Mouse (Mus musculus) forebrain, embryonic 14.5 days (tissue): ENCODE data around the gene Cttnbp2nl. TPM values are rescaled to one million over a fixed set of nuclear protein-coding genes. Genes with fewer than 3 reads are reported as not detected.

Experiments used
- ATAC-seq: fragments of 200-750 bp; cut with Nextera tagmentation; 2 replicates; pipeline ENCODE4 v1.8.0; 2017; ENCODE audit warnings: mild to moderate bottlenecking, moderate library complexity
- DNase-seq: peaks from one replicate; pipeline ENCODE4 v3.0.0-alpha.2; 2015; ENCODE audit warnings: low spot score
- H3K27ac ChIP-seq: fragments of 300-500 bp; sonication (generic); 2 replicates; pipeline ENCODE4 v1.5.1; 2014; ENCODE audit warnings: low read depth, mild to moderate bottlenecking, control low read depth, low read length, moderate library complexity
- H3K27me3 ChIP-seq: fragments of 300-500 bp; sonication (generic); replicated peaks from 2 replicates; pipeline ENCODE4 v1.6.1; 2014; ENCODE audit warnings: low read length, control low read depth, mixed read lengths; ENCODE audit not compliant: control insufficient read depth, insufficient read depth
- H3K36me3 ChIP-seq: fragments of 300-500 bp; sonication (generic); 2 replicates; pipeline ENCODE4 v1.6.1; 2014; ENCODE audit warnings: low read length, control low read depth; ENCODE audit not compliant: control insufficient read depth, insufficient read depth
- H3K4me1 ChIP-seq: fragments of 300-500 bp; sonication (generic); 2 replicates; pipeline ENCODE4 v1.6.1; 2014; ENCODE audit warnings: antibody characterized with exemption, low read length, control low read depth; ENCODE audit not compliant: control insufficient read depth, insufficient read depth
- H3K4me2 ChIP-seq: fragments of 300-500 bp; sonication (generic); 2 replicates; pipeline ENCODE4 v1.6.1; 2014; ENCODE audit warnings: mild to moderate bottlenecking, control low read depth, low read length
- H3K4me3 ChIP-seq: fragments of 300-500 bp; sonication (generic); 2 replicates; pipeline ENCODE4 v1.5.1; 2014; ENCODE audit warnings: low read depth, low read length, control low read depth
- H3K9ac ChIP-seq: fragments of 300-500 bp; sonication (generic); 2 replicates; pipeline ENCODE4 v1.6.1; 2014; ENCODE audit warnings: mild to moderate bottlenecking, low read length, control low read depth, moderate library complexity
- H3K9me3 ChIP-seq: fragments of 300-500 bp; sonication (generic); replicated peaks from 2 replicates; pipeline ENCODE4 v1.6.1; 2016; ENCODE audit warnings: low read length, control low read depth, mixed read lengths; ENCODE audit not compliant: control insufficient read depth
- WGBS: fragments of 180-500 bp; shearing (Covaris S2); extraction: QIAGEN DNeasy Blood & Tissue Kit; methylation state at CpG from one replicate; pipeline ENCODE4 v1.1.7; 2014; 5-methylcytosine and 5-hydroxymethylcytosine counted together
- polyA plus RNA-seq: library from polyadenylated mRNA; unstranded; fragments of >200 nt; fragmentation: Nextera tagmentation; extraction: Ambion mirVana; gene quantifications from 2 replicates; pipeline ENCODE4 v1.2.1, GENCODE M21; 2014

Cttnbp2nl gene
- polyA plus RNA-seq, 1 experiment from 2014 or later = 42.8 TPM

DNA sequence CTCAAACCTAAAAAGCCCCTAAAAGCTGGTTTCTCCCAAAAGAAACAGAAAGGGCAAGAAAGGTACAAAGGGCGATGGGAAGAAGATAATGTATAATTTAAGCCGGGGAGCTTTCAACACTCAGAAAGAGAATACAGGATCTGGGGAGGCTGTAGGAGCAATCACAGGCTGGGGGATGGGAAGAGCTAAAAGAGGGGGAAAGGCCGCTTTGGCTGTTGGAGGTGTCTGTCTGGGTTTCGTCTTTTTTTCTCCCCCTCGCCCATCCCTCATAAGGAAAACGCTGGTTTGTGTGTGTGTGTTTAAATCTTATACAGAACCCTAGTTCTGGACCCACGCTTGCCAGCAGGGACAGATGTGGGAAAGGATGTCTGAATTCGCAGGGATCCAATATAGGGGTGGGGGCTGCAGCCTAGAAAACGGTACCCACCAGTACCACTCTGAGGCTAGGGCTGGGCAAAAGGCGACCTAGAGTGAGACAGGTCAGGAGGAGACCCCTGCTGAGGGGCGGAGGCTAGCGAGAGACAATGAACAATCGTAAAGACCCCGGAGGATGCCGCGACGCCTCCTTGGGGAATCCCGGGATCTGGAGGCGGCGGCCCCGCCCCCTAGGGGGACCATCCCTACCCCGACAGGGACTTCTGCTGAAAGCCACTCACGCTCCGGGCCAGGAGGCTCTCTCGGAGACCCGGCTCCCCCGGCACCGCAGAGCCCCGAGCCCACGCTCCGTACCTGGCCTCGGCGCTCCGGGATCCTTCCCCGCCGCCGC is 592 bp downstream of the Cttnbp2nl start:
- peak overlapping the region; percentile 86 for H3K4me3 ChIP-seq
- H3K27me3 ChIP-seq = no peaks in the 10 kb centered on the region
- H3K9ac ChIP-seq = peak overlapping the region; percentile 91
- peak overlapping the region; percentile 90 for H3K27ac ChIP-seq
- DNase-seq = peak; percentile 49
- ATAC-seq = peak; percentile 73
- peak overlapping the region; percentile 74 for H3K4me2 ChIP-seq
- H3K9me3 ChIP-seq = no peaks in the 10 kb centered on the region
- H3K36me3 ChIP-seq = no peaks in the 10 kb centered on the region
- whole genome bisulfite sequencing = 0% methylated on average over 29 of the region's 37 CpGs
- peaks cover 20% of the 10 kb centered on the region for H3K4me1 ChIP-seq

DNA sequence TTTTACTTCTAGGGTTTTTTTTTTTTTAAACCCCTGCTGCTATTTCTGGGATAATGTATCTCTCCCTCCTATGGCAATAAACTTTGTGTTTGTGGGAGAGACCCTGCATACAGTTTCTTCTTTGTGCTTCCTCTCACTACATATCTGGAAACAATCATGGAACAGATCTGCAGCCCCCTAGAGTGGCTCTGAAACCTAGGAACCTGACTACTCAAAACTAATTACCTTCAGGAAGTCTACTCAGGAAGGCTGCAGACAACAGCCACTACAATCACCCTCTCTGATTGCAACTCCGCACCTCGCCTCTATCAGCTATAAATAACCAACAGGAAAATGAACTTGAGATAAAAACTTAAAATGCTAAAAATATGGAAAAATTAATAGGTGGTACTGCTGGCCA is 1.8 kb downstream of the Cttnbp2nl start:
- H3K4me1 ChIP-seq = peaks cover 20% of the 10 kb centered on the region
- no peaks in the 10 kb centered on the region for H3K36me3 ChIP-seq
- no peak for ATAC-seq
- H3K9ac ChIP-seq = peak overlapping the region; percentile 91
- no peak for DNase-seq
- H3K27me3 ChIP-seq = no peaks in the 10 kb centered on the region
- H3K27ac ChIP-seq = no peak overlapping the region
- peak overlapping the region; percentile 86 for H3K4me3 ChIP-seq
- H3K9me3 ChIP-seq = no peaks in the 10 kb centered on the region
- peak overlapping the region; percentile 74 for H3K4me2 ChIP-seq
- 78% methylated on average over 2 of the region's 2 CpGs for WGBS

DNA sequence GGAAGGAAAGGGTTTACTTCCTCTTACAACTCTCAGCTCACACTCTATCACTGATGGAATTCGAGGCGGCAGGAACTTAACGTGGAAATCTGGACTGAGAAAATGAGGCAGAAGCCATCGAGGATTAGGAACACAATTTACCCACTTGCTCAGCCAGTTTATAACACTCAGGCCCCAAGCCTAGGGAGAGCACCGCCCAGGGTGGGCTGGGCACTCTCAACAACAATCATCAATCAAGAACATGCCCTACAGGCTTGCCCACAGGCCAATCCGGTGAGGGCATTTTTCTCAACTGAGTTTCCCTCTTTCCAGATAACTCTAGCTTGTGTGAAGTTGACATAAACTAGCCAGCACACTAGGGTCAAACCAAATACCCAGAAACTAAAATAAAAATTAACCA is 3.1 kb downstream of the Cttnbp2nl start:
- Histone ChIP-seq H3K36me3 (no peaks in the 10 kb centered on the region), H3K9ac (no peak overlapping the region), H3K27ac (no peak overlapping the region), H3K27me3 (no peaks in the 10 kb centered on the region), H3K4me2 (peak overlapping the region; percentile 16; the same call in 1 of the 2 replicates), H3K4me3 (no peak overlapping the region), H3K9me3 (no peaks in the 10 kb centered on the region), H3K4me1 (peaks cover 20% of the 10 kb centered on the region)
- no peak for ATAC-seq
- DNase-seq = no peak
- WGBS = 95% methylated on average over 6 of the region's 6 CpGs

DNA sequence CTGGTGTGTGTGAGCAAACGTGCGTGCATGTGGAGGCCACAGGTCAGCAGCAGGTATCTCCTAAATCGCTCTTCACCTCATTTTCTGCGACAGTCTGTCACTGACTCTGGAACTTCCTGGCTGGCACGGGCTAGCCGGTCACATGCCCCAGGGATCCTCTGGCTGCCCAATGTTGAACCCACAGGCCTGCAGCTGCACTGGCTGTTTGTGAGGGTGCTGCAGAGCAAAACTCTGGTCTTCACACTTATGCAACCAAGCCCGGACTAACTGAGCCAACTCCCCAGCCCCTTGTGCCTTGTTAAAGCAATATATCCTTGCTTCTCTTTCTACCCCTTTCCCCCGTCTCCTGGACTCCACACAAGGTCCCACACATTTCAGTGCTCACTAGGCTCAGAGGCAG is 5.3 kb downstream of the Cttnbp2nl start:
- no peak for DNase-seq
- ATAC-seq = no peak
- Histone ChIP-seq H3K4me1 (peaks cover 19% of the 10 kb centered on the region), H3K27ac (no peak overlapping the region), H3K9me3 (no peaks in the 10 kb centered on the region), H3K4me2 (no peak overlapping the region), H3K27me3 (no peaks in the 10 kb centered on the region), H3K36me3 (no peaks in the 10 kb centered on the region), H3K9ac (no peak overlapping the region), H3K4me3 (no peak overlapping the region)
- 90% methylated on average over 8 of the region's 8 CpGs for WGBS

DNA sequence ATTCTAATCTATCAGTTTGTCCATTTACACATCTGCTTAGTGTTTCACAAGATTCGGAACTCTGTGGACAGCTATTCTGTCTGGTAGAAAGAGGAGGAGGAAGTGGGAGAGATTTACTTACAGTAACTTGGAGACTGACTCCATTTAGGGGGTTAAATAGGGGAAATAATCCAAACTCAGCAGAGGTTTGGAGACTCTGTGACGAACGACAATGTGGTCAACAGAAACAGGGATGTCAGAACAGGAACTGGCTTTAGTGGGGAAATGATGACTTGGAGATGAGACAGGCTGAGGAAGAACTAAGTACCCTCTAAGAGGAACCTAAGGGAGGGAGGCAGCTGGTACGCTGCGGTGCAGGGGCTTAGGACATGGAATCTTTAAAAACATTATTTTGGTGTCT is 6.1 kb downstream of the Cttnbp2nl start:
- H3K4me2 ChIP-seq = no peak overlapping the region
- no peaks in the 10 kb centered on the region for H3K36me3 ChIP-seq
- WGBS = 94% methylated on average over 5 of the region's 5 CpGs
- no peak overlapping the region for H3K9ac ChIP-seq
- H3K27ac ChIP-seq = no peak overlapping the region
- no peak overlapping the region for H3K4me3 ChIP-seq
- DNase-seq (no peak), ATAC-seq (no peak)
- no peaks in the 10 kb centered on the region for H3K27me3 ChIP-seq
- no peaks in the 10 kb centered on the region for H3K9me3 ChIP-seq
- peaks cover 18% of the 10 kb centered on the region for H3K4me1 ChIP-seq

DNA sequence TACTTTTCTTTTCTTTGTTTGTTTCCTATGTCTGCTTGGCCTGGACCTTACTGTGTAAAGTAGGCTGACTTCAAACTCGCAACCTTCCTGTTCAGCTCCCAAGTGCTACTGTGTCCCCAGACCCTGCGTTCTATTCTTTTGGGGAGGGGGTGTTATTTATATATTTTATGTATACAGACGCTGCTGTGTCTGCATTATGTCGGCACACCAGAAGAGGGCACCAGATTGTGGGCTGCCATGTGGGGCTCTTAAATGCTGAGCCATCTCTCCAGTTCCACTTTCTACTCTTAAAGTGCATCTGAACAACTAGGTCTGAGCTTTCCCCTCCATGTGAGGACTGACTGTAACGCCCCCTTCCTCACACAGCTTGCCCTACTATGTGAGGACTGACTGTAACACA is 9.2 kb downstream of the Cttnbp2nl start:
- no peaks in the 10 kb centered on the region for H3K27me3 ChIP-seq
- WGBS = 91% methylated on average over 5 of the region's 5 CpGs
- H3K4me2 ChIP-seq = no peak overlapping the region
- no peaks in the 10 kb centered on the region for H3K36me3 ChIP-seq
- H3K9me3 ChIP-seq = no peaks in the 10 kb centered on the region
- H3K9ac ChIP-seq = no peak overlapping the region
- H3K4me1 ChIP-seq = 0 out of 2 replicates have a peak, but pooled peaks cover 2% of the 10 kb centered on the region
- no peak overlapping the region for H3K4me3 ChIP-seq
- H3K27ac ChIP-seq = no peak overlapping the region
- no peak for ATAC-seq
- DNase-seq = no peak

DNA sequence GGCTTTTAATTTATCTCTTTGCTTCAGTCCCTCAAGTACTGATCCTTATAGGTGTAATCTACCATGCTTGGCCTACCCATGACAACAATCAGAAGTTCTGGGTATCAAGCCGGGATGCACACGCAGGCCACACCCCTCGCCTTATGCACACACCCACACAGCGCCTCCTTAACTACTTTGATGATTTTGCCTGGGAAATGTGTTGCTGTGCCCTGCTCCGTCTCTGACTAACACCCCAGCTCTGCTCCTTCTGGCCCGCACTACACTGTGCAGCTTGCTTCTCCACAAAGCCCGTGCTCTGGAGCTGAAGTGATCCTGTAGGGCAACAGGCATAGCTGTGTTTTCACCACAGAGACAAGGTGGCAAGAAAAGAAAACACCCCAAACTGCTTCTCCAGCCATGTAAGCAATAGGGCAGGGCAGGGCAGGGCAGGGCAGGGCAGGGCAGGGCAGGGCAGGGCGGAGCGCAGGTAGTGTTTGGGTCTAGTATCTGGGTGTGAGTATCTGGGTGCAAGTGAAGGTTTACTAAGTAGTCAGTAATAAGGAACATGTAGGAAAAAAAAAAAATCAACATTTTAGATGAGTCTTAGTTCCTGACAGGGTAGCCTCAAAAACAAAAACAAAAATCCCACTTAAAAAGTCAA is 11.8 kb downstream of the Cttnbp2nl start:
- no peak overlapping the region for H3K27ac ChIP-seq
- no peak overlapping the region for H3K4me3 ChIP-seq
- H3K36me3 ChIP-seq = peaks cover 22% of the 10 kb centered on the region
- H3K9ac ChIP-seq = no peak overlapping the region
- 93% methylated on average over 9 of the region's 9 CpGs for WGBS
- no peaks in the 10 kb centered on the region for H3K9me3 ChIP-seq
- no peak overlapping the region for H3K4me2 ChIP-seq
- 0 out of 2 replicates have a peak, but pooled peaks cover 2% of the 10 kb centered on the region for H3K4me1 ChIP-seq
- ATAC-seq (no peak), DNase-seq (no peak)
- H3K27me3 ChIP-seq = no peaks in the 10 kb centered on the region

DNA sequence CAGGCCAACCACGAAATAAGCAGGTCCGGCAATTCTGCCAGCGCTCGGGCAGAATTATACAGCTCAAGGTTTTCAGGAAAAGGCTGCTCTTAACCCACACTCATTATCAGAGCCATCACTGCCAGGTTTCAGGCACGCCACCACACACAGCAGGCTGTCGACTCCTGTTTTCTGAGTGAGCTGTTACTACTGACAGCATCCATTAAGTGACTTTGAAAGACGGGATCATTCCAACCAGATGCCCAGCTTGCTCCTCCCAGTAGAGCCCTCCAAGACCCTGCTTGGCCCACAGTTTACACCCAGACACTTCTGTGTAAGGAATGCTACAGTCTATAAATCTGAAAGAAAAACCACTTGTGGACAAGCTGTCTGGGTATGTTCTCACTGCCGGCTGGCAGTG is 12.9 kb downstream of the Cttnbp2nl start:
- DNase-seq = peak; percentile 46
- H3K4me2 ChIP-seq = no peak overlapping the region
- ATAC-seq = peak; percentile 64
- no peaks in the 10 kb centered on the region for H3K27me3 ChIP-seq
- no peaks in the 10 kb centered on the region for H3K9me3 ChIP-seq
- H3K9ac ChIP-seq = no peak overlapping the region
- H3K4me1 ChIP-seq = 0 out of 2 replicates have a peak, but pooled peaks cover 2% of the 10 kb centered on the region
- WGBS = 46% methylated on average over 8 of the region's 8 CpGs
- no peak overlapping the region for H3K4me3 ChIP-seq
- H3K27ac ChIP-seq = no peak overlapping the region
- H3K36me3 ChIP-seq = peaks cover 33% of the 10 kb centered on the region

DNA sequence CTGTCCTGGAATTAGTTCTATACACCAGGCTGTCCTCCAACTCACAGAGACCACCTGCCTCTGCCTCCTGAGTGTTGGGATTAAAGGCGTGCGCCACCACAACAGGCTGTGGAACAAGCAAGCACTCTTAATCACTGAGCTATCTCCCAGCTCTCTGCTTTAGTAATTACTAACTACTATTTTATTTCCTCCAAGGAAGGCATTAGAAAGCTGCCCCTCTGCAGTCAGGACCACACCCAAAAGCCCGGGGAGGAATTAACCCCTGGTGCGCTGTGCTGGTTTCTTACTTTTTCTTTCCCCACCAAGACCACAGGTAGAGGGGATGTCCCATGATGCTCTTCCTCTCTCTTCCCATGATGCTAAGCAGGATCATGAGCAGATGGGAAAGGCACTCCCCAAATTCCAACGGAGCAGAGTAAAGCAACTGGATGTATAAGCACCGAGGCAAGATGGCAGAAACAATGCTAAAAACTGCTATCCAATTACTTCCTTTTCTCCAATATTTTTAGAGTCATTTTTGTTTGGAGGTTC is 15.6 kb downstream of the Cttnbp2nl start:
- peaks cover 59% of the 10 kb centered on the region for H3K36me3 ChIP-seq
- no peak overlapping the region for H3K4me3 ChIP-seq
- no peak overlapping the region for H3K4me2 ChIP-seq
- DNase-seq (no peak), ATAC-seq (no peak)
- H3K27ac ChIP-seq = no peak overlapping the region
- H3K9me3 ChIP-seq = no peaks in the 10 kb centered on the region
- H3K4me1 ChIP-seq = no peaks in the 10 kb centered on the region
- no peak overlapping the region for H3K9ac ChIP-seq
- H3K27me3 ChIP-seq = no peaks in the 10 kb centered on the region
- WGBS = 93% methylated on average over 6 of the region's 6 CpGs
